Comparison of ENCODE assay signal across 11 mouse cellular contexts in genomic region chr7:38074920-38075319, GRCm38 (mm10). TPM values are rescaled to one million over a fixed set of nuclear protein-coding genes. Genes with fewer than 3 reads are reported as not detected.
DNase-seq lines count a peak whose midpoint lies in the region; ATAC-seq lines count a peak whose summit lies in the region.
"Had no signal": no experiment of that assay in that cellular context is flagged by ENCODE, and none has a peak within 500 bp of the region (broad histone marks: within the 10 kb centered on the region; RNA-seq: fewer than 3 reads in every experiment).

No protein-coding gene starts in this region.

- no peaks in the 10 kb centered on the region for H3K9me3 ChIP-seq in heart, embryonic 16.5 days (replicated peaks; ENCODE audit: control insufficient read depth, low read length)
- H3K9me3 ChIP-seq in embryonic facial prominence, embryonic 12.5 days: no peaks in the 10 kb centered on the region
- H3K9me3 ChIP-seq in hindbrain, embryonic 12.5 days (replicated peaks): no peaks in the 10 kb centered on the region
- no peaks in the 10 kb centered on the region for H3K9me3 ChIP-seq in midbrain, embryonic 14.5 days (ENCODE audit: control insufficient read depth, low read length)
- H3K9me3 ChIP-seq: liver, embryonic 15.5 days had no signal

- H3K4me2 ChIP-seq in heart, embryonic 16.5 days (ENCODE audit: low read depth, low read length): peak overlapping the region; percentile 42
- H3K4me2 ChIP-seq in embryonic facial prominence, embryonic 12.5 days (replicated peaks): peak overlapping the region; percentile 36
- peak overlapping the region; percentile 53 for H3K4me2 ChIP-seq in hindbrain, embryonic 12.5 days (replicated peaks)
- H3K4me2 ChIP-seq in midbrain, embryonic 14.5 days (ENCODE audit: low read length): peak overlapping the region; percentile 55
- H3K4me2 ChIP-seq: liver, embryonic 15.5 days had no signal

- 55% methylated on average over 10 of the region's 10 CpGs for WGBS in heart, embryonic 16.5 days
- WGBS in embryonic facial prominence, embryonic 12.5 days: 43% methylated on average over 10 of the region's 10 CpGs
- WGBS in hindbrain, embryonic 12.5 days: 35% methylated on average over 10 of the region's 10 CpGs
- 27% methylated on average over 10 of the region's 10 CpGs for WGBS in midbrain, embryonic 14.5 days

- 0 out of 2 replicates have a peak overlapping the region, but pooled peaks have one; percentile 8 for H3K4me3 ChIP-seq in heart, embryonic 16.5 days (ENCODE audit: low read length)
- 0 out of 2 replicates have a peak overlapping the region, but pooled peaks have one; percentile 5 for H3K4me3 ChIP-seq in embryonic facial prominence, embryonic 12.5 days
- peak overlapping the region; percentile 19 for H3K4me3 ChIP-seq in hindbrain, embryonic 12.5 days
- peak overlapping the region; percentile 1; the same call in 1 of the 2 replicates for H3K4me3 ChIP-seq in midbrain, embryonic 14.5 days (replicated peaks; ENCODE audit: low read depth, low read length)
- H3K4me3 ChIP-seq: liver, embryonic 15.5 days had no signal

- H3K27ac ChIP-seq in heart, embryonic 16.5 days (ENCODE audit: low read length): no peak overlapping the region
- no peak overlapping the region for H3K27ac ChIP-seq in embryonic facial prominence, embryonic 12.5 days
- H3K27ac ChIP-seq in hindbrain, embryonic 12.5 days: no peak overlapping the region
- H3K27ac ChIP-seq in midbrain, embryonic 14.5 days (replicated peaks; ENCODE audit: low read depth, low read length): 0 out of 2 replicates have a peak overlapping the region, but pooled peaks have one; percentile 32
- H3K27ac ChIP-seq: liver, embryonic 15.5 days had no signal

- DNase-seq in heart, adult 8-10 months (ENCODE audit: low spot score): no peak
- DNase-seq in midbrain, embryonic 14.5 days: no peak
- no peak for DNase-seq in urinary bladder, postnatal 36 days (ENCODE audit: low spot score in 2 of 2)
- DNase-seq in gastrocnemius, adult 18-20 months (ENCODE audit: low spot score): no peak
- DNase-seq in spleen, postnatal 4 days (ENCODE audit: low spot score in 2 of 2): no peak
- DNase-seq: heart, postnatal 14 days; thymus, postnatal 36 days had no signal

- no peaks in the 10 kb centered on the region for H3K36me3 ChIP-seq in heart, embryonic 16.5 days (ENCODE audit: control insufficient read depth, insufficient read depth)
- H3K36me3 ChIP-seq in embryonic facial prominence, embryonic 12.5 days: no peaks in the 10 kb centered on the region
- no peaks in the 10 kb centered on the region for H3K36me3 ChIP-seq in hindbrain, embryonic 12.5 days
- H3K36me3 ChIP-seq in midbrain, embryonic 14.5 days (ENCODE audit: control insufficient read depth, insufficient read depth, low read length): no peaks in the 10 kb centered on the region
- H3K36me3 ChIP-seq: liver, embryonic 15.5 days had no signal

- ATAC-seq in heart, embryonic 16.5 days (replicated peaks; ENCODE audit: extremely low read depth, insufficient read depth, low FRiP score): no peak
- no peak for ATAC-seq in embryonic facial prominence, embryonic 12.5 days (ENCODE audit: insufficient number of reproducible peaks, insufficient read depth, low FRiP score, low TSS enrichment)
- ATAC-seq in hindbrain, embryonic 12.5 days (ENCODE audit: low FRiP score): peak; percentile 57
- ATAC-seq in midbrain, embryonic 14.5 days (ENCODE audit: low FRiP score, low TSS enrichment): 0 out of 2 replicates have a peak, but pooled peaks have one; percentile 39

- H3K27me3 ChIP-seq in heart, embryonic 16.5 days (ENCODE audit: control insufficient read depth, insufficient read depth, low read length): peaks cover 2% of the 10 kb centered on the region; the same call in 1 of the 2 replicates
- no peaks in the 10 kb centered on the region; the same call in 1 of the 2 replicates for H3K27me3 ChIP-seq in embryonic facial prominence, embryonic 12.5 days
- H3K27me3 ChIP-seq in hindbrain, embryonic 12.5 days: no peaks in the 10 kb centered on the region; the same call in none of the 2 replicates
- H3K27me3 ChIP-seq in midbrain, embryonic 14.5 days (ENCODE audit: control insufficient read depth, insufficient read depth, low read length): no peaks in the 10 kb centered on the region

- no peak overlapping the region for H3K9ac ChIP-seq in heart, embryonic 16.5 days (ENCODE audit: low read length)
- no peak overlapping the region for H3K9ac ChIP-seq in embryonic facial prominence, embryonic 12.5 days
- H3K9ac ChIP-seq in hindbrain, embryonic 12.5 days: 0 out of 2 replicates have a peak overlapping the region, but pooled peaks have one; percentile 27
- H3K9ac ChIP-seq in midbrain, embryonic 14.5 days (replicated peaks; ENCODE audit: low read length): peak overlapping the region; percentile 36
- H3K9ac ChIP-seq: liver, embryonic 15.5 days had no signal

- no peaks in the 10 kb centered on the region for H3K4me1 ChIP-seq in heart, embryonic 16.5 days (ENCODE audit: control insufficient read depth, insufficient read depth, low read length)
- peaks cover 11% of the 10 kb centered on the region; the same call in 1 of the 2 replicates for H3K4me1 ChIP-seq in embryonic facial prominence, embryonic 12.5 days
- H3K4me1 ChIP-seq in hindbrain, embryonic 12.5 days: peaks cover 16% of the 10 kb centered on the region
- H3K4me1 ChIP-seq in midbrain, embryonic 14.5 days (ENCODE audit: control insufficient read depth, insufficient read depth, low read length): peaks cover 11% of the 10 kb centered on the region
- H3K4me1 ChIP-seq: liver, embryonic 15.5 days had no signal

RNA-seq across cellular contexts. Expression of gene Ccne1, which starts 32.4 kb away (rescaled TPM):
- 28.6 and 30.0 TPM in 2 replicates for polyA plus RNA-seq in heart, embryonic 16.5 days (2015; fragmentation: Nextera tagmentation; extraction: Ambion mirVana)
- total RNA-seq in heart, adult 8-10 months (2022): 1 to 10 TPM in 3 of 4 experiments, under 1 TPM in 1; 0.95 to 2.2 (median 1.7) TPM
- 73.4 and 75.3 TPM in 2 replicates for polyA plus RNA-seq in embryonic facial prominence, embryonic 12.5 days (2016; fragmentation: Nextera tagmentation; extraction: Ambion mirVana)
- 36.1 and 36.7 TPM in 2 replicates for polyA plus RNA-seq in hindbrain, embryonic 12.5 days (2016; fragmentation: Nextera tagmentation; extraction: Ambion mirVana)
- 11.9 and 14.1 TPM in 2 replicates for polyA plus RNA-seq in midbrain, embryonic 14.5 days (2014; fragmentation: Nextera tagmentation; extraction: Ambion mirVana)
- under 1 TPM in 1 of 2 experiments, not detected in 1; 0.14 TPM for total RNA-seq in gastrocnemius, adult 18-20 months (2021)

RNA-seq across cellular contexts. Expression of gene Uri1, which starts 51.6 kb away (rescaled TPM):
- 28.1 and 29.6 TPM in 2 replicates for polyA plus RNA-seq in heart, embryonic 16.5 days (2015; fragmentation: Nextera tagmentation; extraction: Ambion mirVana)
- total RNA-seq in heart, adult 8-10 months (2022): 10 to 100 TPM; 14.2 to 25.3 (median 16.6) TPM
- polyA plus RNA-seq in embryonic facial prominence, embryonic 12.5 days (2016; fragmentation: Nextera tagmentation; extraction: Ambion mirVana): 48.6 and 54.0 TPM in 2 replicates
- 43.6 and 46.8 TPM in 2 replicates for polyA plus RNA-seq in hindbrain, embryonic 12.5 days (2016; fragmentation: Nextera tagmentation; extraction: Ambion mirVana)
- polyA plus RNA-seq in midbrain, embryonic 14.5 days (2014; fragmentation: Nextera tagmentation; extraction: Ambion mirVana): 29.2 and 37.4 TPM in 2 replicates
- 10 to 100 TPM; 29.4 to 30.3 TPM for total RNA-seq in gastrocnemius, adult 18-20 months (2021)

Comparison
In these comparisons a context has a peak if more than half of its experiments do, and no peak if none do; other contexts are left out.
1. ATAC-seq: peak in hindbrain, embryonic 12.5 days (single experiment) and midbrain, embryonic 14.5 days (single experiment); none in heart, embryonic 16.5 days (single experiment) and embryonic facial prominence, embryonic 12.5 days (single experiment).
2. H3K9ac ChIP-seq: peak in hindbrain, embryonic 12.5 days (single experiment) and midbrain, embryonic 14.5 days (single experiment); none in heart, embryonic 16.5 days (single experiment) and embryonic facial prominence, embryonic 12.5 days (single experiment).
3. Peak in every context shown above with its lines, with median percentiles within 50 percentile points of each other: H3K4me2 ChIP-seq and H3K4me3 ChIP-seq.